Mouse (Mus musculus) left cerebral cortex, adult 2 months (tissue): Measurements from ENCODE around the gene Exoc4. TPM values are rescaled to one million over a fixed set of nuclear protein-coding genes. Genes with fewer than 3 reads are reported as not detected.
A peak's percentile ranks its signal among the peaks of the same experiment; 100 is the strongest.

Experiments
- DNase-seq, 2 experiments: peaks; one replicate each; pipeline ENCODE4 v3.0.0; 2021 to 2022; ENCODE audit warnings: low spot score in 2 of 2, mixed read lengths in 1 of 2; ENCODE audit errors: extremely low spot score in 1 of 2
- H3K27ac ChIP-seq: fragments of 200-600 bp; 2 replicates; pipeline ENCODE4 v1.8.1; 2022
- H3K4me3 ChIP-seq: fragments of 200-600 bp; 2 replicates; pipeline ENCODE4 v1.8.1; 2022
- CTCF ChIP-seq: fragments of 200-600 bp; IDR thresholded peaks from 2 replicates; pipeline ENCODE4 v1.8.1; 2022; ENCODE audit warnings: antibody characterized with exemption, mild to moderate bottlenecking, moderate library complexity
- intact Hi-C: fragments of 180-260 bp; cut with DNase I; formaldehyde crosslinking; loops from one replicate; pipeline ENCODE4 v1.15.1; 2025
- total RNA-seq, 2 experiments: library from RNA; stranded (reverse); gene quantifications; 2 replicates each; pipeline ENCODE4 v1.2.3; 2021

The Exoc4 gene
- total RNA-seq, 2 experiments from 2014 or later, result 75.6 to 80.2 TPM

DNA sequence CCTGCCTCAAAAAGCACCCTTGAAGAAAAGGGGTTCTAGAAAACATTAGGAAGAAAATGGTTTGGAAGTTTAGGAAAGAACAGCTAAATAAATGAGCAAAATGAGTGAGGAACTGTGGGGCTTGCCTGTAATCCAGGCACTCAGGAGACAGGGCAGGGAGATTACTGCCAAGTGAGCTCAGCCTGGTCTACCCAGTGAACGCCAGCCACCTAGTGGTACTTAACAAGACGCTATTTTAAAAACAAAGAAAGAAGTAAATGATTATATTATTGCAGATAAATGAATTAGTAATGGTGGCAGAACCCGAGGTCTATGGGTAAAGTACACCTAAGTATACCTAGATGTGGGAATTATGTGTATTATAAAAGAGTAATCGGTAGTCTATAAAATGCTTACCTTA, 651.7 kb downstream of the Exoc4 start:
- no peak overlapping the region for H3K27ac ChIP-seq
- no peak for DNase-seq
- intact Hi-C loops, result no loop called here

DNA sequence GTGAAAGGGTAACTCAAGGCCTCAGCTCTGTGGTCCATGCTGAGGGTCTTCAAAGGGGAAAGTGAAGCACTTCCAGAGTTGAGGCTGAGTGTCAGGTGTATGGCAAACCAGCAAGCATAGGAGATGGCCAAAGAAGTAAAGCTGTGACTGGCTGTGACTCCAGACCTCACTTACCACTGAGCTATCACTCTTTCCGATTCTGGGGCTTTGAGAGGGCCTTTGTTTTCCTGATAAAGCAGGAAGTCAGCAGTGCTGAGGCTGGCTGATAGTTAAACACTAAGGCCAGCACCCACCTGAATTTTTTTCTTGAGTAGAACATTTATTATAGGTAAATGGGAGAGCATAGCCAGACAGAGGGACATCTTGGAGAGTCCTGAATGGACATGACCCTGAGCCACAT, 656.2 kb downstream of the Exoc4 start:
- intact Hi-C loops, result no loop called here
- H3K27ac ChIP-seq, result no peak overlapping the region
- no peak overlapping the region for H3K4me3 ChIP-seq
- DNase-seq, result no peak
- no peak for TF ChIP-seq CTCF

More for the DNA sequence above, 651.7 kb downstream of the Exoc4 start:
- H3K4me3 ChIP-seq, result no peak overlapping the region
- peak; percentile 26 for TF ChIP-seq CTCF

- DNase-seq, result no peak
- no peak overlapping the region for H3K27ac ChIP-seq
- intact Hi-C loops, result no loop called here
- TF ChIP-seq CTCF, result no peak
- H3K4me3 ChIP-seq, result no peak overlapping the region
Observed at GRCm38 (mm10) chr6:33910671-33911070, 661.8 kb downstream of the Exoc4 start.

DNA sequence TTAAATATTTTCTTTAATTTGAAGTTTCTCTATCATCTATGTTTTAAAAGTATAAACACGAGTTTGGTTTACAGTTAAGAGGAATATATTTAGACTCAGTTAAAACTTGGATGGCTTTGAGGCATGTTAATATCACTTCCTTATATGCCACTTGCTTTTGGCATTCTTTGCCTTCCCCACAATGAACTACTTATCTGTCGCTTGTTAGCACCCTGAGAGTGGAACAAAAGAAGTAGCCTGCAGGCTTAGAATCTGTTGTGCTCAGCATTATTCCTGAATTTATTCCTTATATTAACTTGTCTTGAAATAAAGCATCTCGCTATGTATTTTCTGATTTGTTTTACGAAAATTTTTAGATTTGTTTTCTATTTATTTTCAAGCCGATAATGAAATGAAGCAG, 664.2 kb downstream of the Exoc4 start:
- DNase-seq, result no peak
- no peak overlapping the region for H3K4me3 ChIP-seq
- H3K27ac ChIP-seq, result no peak overlapping the region
- intact Hi-C loops, result no loop called here
- no peak for TF ChIP-seq CTCF

- DNase-seq, result no peak
- no peak for TF ChIP-seq CTCF
- Histone ChIP-seq H3K4me3 (no peak overlapping the region), H3K27ac (no peak overlapping the region)
- intact Hi-C loops, result no loop called here
Observed at GRCm38 (mm10) chr6:33913486-33913885, 664.6 kb downstream of the Exoc4 start.

DNA sequence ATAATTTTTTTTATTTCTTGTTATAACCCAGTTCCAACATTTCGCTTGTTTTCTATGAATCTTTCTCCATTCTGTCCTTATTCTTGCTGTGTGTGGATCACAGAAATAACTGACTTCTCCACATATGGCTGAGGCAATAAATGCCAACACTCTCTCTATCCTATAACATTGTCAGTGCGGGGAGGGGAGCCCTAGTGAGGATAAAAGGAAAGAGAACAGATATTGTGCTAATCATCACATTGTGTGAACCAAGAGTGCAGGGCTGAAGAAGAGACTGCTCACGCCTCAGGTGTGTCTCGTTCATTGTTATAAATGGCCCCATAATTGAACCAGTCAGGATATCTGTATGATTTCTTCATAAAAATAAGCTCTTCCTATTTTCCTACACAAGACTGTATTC, 665.1 kb downstream of the Exoc4 start:
- no peak overlapping the region for H3K27ac ChIP-seq

GRCm38 (mm10) chr6:33923571-33923970, 674.7 kb downstream of the Exoc4 start:
- no peak for DNase-seq
- TF ChIP-seq CTCF, result no peak
- intact Hi-C loops, result loop anchor here (10.0 kb wide), 1 partner anchor 869 kb away; no protein-coding TSS in a partner anchor
- no peak overlapping the region for H3K4me3 ChIP-seq
- H3K27ac ChIP-seq, result no peak overlapping the region

More for the DNA sequence above, 665.1 kb downstream of the Exoc4 start:
- DNase-seq, result no peak
- no peak for TF ChIP-seq CTCF
- H3K4me3 ChIP-seq, result no peak overlapping the region
- intact Hi-C loops, result no loop called here

DNA sequence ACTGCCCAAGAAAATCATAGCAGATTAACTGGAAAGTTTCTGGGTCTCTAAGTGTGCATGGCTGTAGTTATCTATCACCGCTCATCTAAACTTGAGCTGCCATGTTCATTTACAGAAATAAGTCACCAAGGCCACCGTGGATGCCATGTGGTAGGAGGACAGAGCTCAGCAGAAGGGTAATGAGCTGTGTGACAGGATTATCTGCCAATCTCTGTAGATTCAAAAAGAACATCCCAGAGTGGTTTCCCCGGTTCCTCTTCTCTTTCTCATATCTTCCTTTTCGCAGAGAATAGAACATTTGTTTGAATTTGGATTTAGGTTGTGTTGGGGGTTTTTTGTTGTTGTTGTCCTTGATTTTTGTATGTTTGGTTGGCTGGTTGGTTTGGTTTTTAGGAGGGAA, 676.0 kb downstream of the Exoc4 start:
- no peak for TF ChIP-seq CTCF
- intact Hi-C loops, result loop anchor here (5.0 to 10.0 kb wide), 2 partner anchors 233 to 870 kb away; no protein-coding TSS in a partner anchor
- no peak overlapping the region for H3K27ac ChIP-seq
- no peak overlapping the region for H3K4me3 ChIP-seq
- no peak for DNase-seq

DNA sequence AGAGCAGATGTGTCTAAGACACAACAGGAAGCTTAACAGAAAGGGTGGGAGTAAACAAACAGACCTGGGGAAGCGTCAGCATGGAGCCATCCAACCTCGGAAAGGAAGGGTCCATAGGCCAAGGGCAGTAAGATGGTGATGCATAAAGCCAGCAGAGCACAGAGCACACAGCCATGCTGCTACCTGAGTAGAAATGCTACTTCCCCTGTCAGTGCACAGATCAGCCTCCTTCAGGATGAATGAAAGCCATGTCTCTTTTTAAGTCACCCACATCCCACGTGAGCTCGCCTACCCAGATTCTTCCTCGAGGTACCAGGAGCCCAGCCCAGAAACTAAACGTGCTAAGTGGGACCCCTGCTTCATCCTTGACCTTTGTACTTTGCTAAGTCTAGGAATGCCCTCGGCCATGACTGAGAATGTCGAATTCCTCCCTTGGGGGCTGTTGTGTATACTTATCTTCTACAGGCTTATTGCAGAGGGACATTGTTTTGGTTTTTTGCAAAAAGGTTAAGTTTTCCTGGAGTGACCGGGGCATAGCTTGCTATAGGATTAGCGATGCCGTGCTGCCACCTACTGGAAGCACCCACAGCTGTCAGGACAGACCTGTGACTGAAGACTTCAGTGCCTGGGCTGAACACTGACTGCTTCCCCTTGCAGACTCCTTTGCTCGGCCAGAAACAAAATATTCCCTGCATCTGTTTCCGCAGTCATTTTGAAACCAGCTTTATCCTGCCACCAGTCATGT, 680.6 kb downstream of the Exoc4 start:
- no peak overlapping the region for H3K4me3 ChIP-seq
- H3K27ac ChIP-seq, result peak overlapping the region; percentile 16
- peak; percentile 95 for TF ChIP-seq CTCF
- intact Hi-C loops, result loop anchor here (5.0 to 10.0 kb wide), 2 partner anchors 237 to 875 kb away; no protein-coding TSS in a partner anchor
- peak; percentile 77 to 80 for DNase-seq

GRCm38 (mm10) chr6:33930087-33930945, 681.4 kb downstream of the Exoc4 start:
- Histone ChIP-seq H3K27ac (peak overlapping the region; percentile 6; the same call in 1 of the 2 replicates), H3K4me3 (no peak overlapping the region)
- intact Hi-C loops, result no loop called here
- no peak for DNase-seq
- no peak for TF ChIP-seq CTCF

DNA sequence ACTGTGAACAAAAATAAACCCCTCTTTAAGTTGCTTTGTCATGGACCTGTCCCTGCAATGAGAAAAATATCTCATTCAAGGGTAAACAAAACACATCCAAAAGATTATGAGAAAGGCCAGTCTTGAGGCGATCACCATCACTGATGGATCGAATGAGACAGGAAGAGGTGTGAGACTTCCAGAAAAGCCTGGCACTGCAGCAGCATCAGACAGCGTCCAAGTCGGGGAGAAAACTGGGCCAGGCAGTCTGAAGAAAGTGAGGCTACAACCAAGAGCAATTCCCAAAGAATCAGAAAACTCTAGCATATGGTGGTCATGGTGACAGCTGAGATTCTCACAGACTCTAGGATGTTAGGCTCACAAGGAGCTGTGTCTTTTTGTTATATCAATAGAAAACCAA, 689.0 kb downstream of the Exoc4 start:
- no peak for TF ChIP-seq CTCF
- Histone ChIP-seq H3K4me3 (no peak overlapping the region), H3K27ac (no peak overlapping the region)
- no peak for DNase-seq
- intact Hi-C loops, result no loop called here

GRCm38 (mm10) chr6:33939169-33939568, 690.3 kb downstream of the Exoc4 start:
- TF ChIP-seq CTCF, result no peak
- DNase-seq, result no peak
- intact Hi-C loops, result no loop called here
- no peak overlapping the region for H3K4me3 ChIP-seq
- no peak overlapping the region for H3K27ac ChIP-seq
